Mouse (Mus musculus) liver, postnatal 0 days (tissue): ENCODE data around the gene Llph.

Experiments used
- CTCF ChIP-seq: sonication (generic); IDR thresholded peaks from 2 replicates; pipeline ENCODE4 v1.5.1; 2016; ENCODE audit warnings: antibody characterized with exemption, low read depth
- EP300 ChIP-seq: IDR thresholded peaks from 2 replicates; pipeline ENCODE4 v1.6.1; 2016; ENCODE audit warnings: antibody characterized with exemption, low read depth, mild to moderate bottlenecking

DNA sequence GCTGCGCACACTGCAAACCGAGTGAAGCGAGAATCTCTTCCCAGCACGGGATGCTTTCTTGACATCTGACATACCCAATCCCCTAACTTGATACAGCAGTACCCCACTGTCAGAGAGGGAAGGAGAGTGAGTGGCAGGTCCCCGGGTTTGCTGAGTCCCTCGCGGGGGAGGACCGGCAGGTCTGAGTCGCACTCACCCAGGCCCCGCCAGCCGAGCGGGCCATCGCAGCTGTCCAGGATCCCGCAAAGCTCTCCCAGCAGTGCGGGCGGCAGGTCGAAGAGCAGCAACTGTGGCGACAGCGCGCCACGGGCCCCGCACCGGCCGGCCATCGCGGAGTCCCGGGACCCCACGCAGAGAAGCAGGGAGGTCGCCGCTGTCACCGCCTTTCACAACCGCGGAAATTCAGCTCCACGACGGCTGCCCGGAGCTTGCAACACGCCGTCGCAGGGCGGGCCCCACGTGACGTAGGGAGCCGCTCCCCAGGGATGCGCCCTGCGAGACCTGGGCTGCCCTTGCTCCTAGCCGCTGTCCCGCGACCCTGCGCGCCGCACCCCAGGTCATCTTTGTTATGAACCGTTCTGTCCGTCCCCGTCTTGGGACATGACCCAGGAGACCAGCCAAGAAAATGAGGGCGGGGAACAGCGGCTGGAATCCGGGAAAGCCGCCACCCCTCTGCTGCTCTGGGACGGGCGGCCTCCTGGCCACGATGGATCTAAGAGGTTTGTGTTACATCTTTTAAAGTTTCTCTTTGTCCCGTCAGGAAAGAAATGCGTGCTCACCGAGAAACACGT lies 25.5 kb upstream of the Llph start, which contains the start of gene Tmbim4:
- TF ChIP-seq CTCF = no peak
- TF ChIP-seq EP300 = no peak
